Mouse (Mus musculus) skeletal muscle tissue, adult 2 months (tissue): ENCODE measurements around the gene D11Wsu47e.
"Not testable (repeated sequence)": the region's sequence is repeated elsewhere in the genome, so short reads cannot be mapped to it uniquely, and the experiment has no call there.

Experiments
- DNase-seq: peaks from one replicate; pipeline ENCODE4 v3.0.0-alpha.2; 2012; ENCODE audit warnings: low read depth, low spot score

D11Wsu47e gene

DNA sequence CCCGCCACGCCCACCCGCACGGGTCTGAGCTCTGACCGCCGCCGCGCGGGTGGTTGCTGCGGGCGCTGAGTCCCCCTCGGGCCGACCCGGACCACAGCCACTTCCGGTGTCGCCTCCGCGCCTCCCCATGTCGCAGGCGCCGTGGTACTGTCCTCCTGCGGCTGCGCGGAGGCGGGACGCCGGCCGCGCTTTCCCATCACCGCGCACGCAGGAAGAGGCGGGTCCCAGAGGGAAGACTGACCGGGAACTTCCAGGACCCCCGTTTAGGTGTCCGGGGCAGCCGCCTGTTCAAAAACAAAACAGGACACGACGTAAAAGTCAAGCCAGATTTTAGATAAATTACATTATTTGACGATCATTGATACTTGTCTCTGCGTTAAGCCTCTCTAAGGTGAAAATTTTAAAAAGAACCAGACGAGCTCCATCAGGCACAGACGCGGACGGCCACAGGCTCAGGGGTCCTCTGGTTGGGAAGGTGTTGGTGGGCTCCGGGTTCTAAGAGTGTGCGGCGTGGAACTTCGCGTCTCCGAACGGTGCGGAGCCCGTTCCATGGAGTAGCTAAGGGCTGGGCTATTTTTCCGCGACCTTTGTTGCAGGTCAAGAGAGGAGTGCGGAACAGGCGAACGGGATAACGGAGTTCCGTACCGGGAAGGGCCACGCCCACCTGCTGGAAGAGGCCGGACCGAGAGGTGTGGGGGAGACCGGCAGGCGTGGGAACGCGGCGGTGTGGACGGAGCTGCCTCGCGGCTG lies at the start of gene D11Wsu47e, which contains the start of gene Fam104a:
Gene D11Wsu47e, plus strand, starts transcription at position 456 of the 750 bp plus-strand sequence.
Gene Fam104a, minus strand, starts transcription at position 199 of the 750 bp plus-strand sequence.
- peak; percentile 96 for DNase-seq

DNA sequence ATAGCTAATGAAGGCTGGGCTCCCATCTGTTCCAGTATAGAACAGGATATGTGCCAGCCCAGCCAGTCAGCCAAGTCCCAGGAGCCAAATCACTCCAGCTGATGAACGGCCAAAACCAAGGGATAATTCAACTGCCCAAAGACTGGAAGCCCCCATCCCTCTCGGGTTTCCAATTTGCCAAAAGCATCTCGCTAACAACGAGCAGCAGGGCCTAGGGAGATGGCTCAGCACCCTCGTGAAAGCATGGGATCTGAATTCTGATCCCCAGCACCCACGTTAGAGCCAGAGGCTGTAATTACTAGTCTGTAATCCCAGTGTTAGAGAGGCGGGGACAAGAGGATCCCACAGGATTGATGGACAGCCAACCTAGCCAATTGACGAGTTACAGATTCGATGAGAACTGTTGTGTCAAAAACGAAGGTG lies 49.5 kb upstream of the D11Wsu47e start:
- no peak for DNase-seq

- no peak for DNase-seq
These were observed 45.5 kb upstream of the D11Wsu47e start for GRCm38 (mm10) chr11:113638680-113639079.

- no peak for DNase-seq
These were observed 39.0 kb upstream of the D11Wsu47e start for GRCm38 (mm10) chr11:113645181-113645580.

- peak; percentile 71 for DNase-seq
These were observed 36.1 kb upstream of the D11Wsu47e start for GRCm38 (mm10) chr11:113648152-113648551.

- DNase-seq, result no peak
These were observed 35.4 kb upstream of the D11Wsu47e start, which contains the start of gene Cog1 for GRCm38 (mm10) chr11:113648690-113649352. Cog1 (plus strand) TSS chr11:113649169.

DNA sequence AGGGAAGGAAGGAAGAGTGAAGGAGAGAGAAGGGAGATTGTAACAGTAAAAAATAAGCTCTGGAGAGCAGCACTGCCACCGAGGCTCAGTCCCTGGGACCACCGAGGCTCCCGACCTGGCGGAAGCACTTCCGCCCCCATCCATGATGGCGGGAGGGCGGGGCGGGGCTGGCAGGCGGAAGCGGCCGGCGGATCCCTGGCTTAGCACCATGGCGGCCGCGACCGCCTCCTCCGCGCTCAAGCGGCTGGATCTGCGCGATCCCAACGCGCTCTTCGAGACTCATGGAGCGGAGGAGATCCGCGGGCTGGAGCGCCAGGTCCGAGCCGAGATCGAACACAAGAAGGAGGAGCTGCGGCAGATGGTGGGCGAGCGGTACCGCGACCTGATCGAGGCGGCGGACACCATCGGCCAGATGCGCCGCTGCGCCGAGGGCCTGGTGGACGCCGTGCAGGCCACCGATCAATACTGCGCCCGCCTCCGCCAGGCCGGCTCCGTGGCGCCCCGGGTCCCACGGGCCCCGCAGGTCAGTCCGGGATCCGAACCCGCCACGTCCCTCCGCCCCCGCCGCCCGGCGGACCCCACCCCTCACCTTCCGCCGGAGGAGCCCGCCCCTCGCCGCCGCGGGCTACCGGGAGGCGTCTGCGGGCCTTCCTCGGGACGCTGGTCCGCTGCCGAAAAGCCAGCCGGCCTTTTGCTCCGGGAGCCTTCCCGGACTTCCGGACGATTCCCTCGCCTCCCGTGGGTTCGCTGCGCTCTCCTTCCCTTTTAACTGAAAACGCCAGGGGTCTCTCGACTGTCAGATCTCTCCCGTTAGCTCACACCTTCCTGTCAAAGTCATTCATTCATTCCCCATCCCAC lies 34.6 kb upstream of the D11Wsu47e start, which contains the start of gene Slc39a11:
Gene Slc39a11, minus strand, starts transcription at position 727 of the 858 bp plus-strand sequence.
- peak; percentile 45 for DNase-seq

DNA sequence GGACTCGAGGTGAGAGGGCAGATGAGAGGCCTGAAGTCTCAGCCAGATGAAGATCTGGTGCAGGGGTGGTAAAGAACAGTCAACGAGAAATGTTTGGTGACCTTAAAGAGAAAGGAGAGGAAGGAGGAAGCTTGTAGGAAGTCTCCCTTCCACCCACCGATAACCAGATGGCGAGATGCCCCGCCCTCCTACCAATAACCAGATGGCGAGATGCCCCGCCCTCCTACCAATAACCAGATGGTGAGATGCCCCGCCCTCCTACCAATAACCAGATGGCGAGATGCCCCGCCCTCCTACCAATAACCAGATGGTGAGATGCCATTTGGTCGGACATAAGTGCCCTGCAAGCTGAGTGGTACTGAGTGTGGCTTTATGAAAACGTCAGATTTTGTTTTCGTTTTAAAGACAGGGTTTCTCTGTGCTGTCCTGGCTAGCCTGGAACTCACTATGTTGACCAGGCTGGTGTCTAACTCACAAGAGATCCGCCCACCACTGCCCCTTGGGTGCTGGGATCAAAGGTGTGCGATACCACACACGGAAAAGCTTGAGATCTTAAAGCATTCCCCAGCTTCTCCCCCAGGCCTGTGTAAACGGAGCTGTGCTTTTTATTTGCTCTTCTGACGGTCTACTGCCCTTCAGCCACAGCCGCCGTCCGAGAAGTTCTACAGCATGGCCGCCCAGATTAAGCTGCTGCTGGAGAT lies 32.9 kb upstream of the D11Wsu47e start:
- no peak for DNase-seq

DNA sequence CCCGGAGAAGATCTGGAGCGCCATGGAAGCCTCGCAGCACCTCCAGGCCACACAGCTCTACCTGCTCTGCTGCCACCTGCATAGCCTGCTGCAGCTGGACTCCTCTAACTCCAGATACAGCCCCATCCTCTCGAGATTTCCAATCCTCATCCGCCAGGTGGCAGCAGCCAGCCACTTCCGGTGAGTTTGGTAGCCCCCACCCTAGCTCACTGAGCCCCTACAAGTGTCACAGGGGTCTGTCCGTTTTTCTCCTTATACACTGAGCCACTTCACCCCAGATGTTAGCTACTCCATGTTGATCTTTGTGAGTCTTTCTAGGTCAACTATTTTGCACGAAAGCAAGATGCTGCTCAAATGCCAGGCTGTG lies 32.3 kb upstream of the D11Wsu47e start:
- DNase-seq, result no peak

DNA sequence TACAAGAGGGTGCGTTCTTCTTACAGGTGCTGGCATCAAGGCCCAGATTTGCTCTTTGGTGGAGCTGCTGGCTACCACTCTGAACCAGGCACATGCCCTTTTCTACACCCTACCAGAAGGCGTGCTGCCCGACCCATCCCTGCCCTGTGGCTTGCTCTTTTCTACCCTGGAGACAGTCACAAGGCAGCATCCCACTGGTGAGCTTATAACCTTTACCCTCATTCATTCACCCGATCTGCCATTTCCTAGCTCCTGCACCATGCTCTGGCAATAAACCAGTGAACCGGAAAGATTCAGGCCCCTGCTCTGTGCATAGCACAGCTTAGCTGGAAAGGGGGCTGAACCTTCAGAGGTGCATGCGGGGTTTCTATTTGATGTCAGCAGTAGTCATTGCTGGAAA lies 31.7 kb upstream of the D11Wsu47e start:
- no peak for DNase-seq

GRCm38 (mm10) chr11:113654105-113654504 lies 30.1 kb upstream of the D11Wsu47e start:
- DNase-seq, result no peak

GRCm38 (mm10) chr11:113654561-113655270 lies 29.5 kb upstream of the D11Wsu47e start:
- no peak for DNase-seq

DNA sequence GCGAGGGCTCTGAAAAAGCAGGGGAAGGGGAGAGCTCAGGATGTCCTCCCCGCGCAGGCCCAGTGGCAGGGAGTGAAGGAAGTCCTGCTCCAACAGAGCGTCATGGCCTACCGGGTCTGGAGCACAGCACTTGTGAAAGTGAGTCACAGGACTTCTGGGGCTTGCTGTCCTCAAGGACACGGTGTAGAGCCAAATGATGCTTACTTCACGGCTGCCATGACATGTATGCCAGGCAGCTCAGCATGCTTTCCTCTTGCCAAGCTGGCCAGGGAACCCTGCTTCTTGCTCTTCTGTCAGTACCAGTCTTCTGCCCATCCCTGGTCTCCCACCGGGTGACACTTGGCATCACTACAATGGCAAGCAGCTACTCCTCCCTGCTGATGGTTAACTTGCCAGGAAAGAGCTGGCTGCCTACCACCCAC lies 27.7 kb upstream of the D11Wsu47e start:
- no peak for DNase-seq

DNA sequence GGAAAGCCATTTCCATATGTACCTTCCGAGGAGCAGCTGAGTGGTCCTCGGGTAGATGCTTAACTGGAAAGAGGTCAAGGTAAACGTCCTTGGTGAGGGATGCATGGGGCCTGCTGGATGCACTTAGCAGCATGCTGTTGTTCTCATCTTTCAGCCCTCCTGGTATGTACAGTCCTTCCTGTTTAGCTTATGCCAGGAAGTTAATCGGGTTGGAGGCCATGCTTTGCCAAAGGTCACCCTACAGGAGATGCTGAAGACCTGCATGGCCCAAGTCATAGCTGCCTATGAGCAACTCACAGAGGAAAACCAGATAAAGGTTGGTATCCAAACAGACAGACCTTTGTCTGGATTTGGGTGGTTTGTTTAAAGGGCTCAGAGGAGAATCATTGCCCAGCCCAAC lies 27.0 kb upstream of the D11Wsu47e start:
- no peak for DNase-seq

DNA sequence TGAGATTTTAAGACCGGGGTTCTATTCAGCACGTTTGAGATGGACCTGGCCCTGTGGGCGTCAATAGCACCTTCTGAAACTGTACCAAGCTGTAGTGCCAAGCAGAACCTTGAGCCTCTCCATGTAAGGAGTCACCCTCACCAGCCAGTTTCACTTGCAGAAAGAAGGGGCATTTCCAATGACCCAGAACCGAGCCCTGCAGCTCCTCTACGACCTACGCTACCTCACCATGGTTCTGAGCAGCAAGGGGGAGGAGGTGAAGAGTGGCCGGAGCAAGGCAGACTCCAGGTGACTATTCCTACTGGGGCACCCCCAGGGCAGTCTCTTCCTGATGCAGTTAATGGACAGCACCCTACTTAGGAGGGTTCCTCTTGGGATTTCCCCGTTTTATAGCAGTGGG lies 25.9 kb upstream of the D11Wsu47e start:
- no peak for DNase-seq

DNA sequence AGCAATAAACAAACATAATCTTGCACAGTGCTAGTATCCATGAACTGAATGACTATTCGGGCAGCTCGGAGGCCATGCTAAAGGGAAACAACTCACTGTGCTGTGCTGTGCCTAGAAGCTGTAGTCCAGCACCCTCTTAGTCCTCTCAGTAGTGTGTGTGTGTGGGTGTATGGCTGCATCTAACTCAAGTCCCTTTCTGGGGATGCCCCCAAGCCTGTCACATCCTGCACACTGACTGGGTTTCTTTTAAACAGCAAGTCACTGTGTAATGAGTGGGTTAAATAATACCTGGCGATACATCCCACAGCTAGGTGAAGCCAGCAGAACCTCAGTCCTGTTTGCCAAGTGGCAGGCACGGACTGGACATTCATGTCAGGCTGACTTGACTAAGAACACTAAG lies 25.4 kb upstream of the D11Wsu47e start:
- no peak for DNase-seq

DNA sequence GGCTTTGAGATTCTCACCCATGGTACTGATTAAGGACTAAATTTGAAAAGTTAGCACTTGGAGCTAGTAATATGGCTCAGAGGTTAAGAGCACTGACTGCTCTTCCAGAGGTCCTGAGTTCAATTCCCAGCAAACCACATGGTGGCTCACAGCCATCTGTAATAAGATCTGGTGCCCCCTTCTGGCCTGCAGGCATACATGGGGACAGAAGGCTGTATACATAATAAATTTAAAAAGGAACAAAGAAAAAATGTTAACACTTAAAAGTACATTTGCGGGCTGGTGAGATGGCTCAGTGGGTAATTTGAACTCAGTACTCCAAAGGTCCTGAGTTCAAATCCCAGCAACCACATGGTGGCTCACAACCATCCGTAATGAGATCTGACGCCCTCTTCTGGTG lies 24.0 kb upstream of the D11Wsu47e start:
- not testable (repeated sequence) for DNase-seq

DNA sequence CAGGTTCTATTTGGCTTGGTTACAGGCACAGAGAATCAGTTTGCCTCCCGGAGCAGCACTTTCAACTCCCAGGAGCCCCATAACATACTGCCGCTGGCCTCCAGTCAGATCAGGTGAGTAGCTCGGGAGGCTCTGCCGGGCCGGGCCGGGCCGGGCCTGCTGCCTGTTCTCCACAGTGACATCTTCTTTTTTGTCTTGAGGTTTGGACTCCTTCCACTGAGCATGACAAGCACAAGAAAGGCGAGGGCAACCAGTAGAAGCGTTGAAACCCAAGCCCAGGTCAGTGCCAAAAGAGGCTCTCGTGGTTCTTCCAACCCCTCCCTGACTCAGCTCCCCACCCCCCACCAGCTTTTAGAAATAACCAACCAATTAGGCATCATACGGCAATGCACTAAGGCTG lies 23.3 kb upstream of the D11Wsu47e start:
- no peak for DNase-seq

DNA sequence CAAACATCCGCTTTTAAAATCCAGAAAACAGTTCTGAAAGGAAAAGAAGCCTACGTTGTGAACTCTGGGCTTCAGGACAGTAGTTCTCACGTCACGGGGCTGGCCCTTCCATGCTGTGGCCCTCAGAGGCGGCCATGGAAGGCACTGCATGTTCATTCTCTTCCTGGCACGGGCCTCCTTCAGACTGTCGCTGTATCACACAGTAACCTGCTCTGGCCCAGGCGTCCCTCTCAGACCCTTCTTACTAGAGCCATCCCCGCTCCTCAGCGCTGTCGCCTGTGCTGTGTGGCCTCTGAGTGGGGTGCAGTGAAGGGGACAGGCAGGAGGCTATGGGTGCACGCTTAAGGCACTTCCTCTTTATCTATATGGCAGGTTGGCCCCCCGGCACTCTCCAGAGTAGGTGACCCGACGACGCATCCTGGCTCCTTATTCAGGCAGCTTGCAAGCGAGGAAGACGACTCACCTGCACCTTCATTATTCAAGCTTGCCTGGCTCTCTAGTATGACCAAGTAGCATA lies 22.3 kb upstream of the D11Wsu47e start:
- no peak for DNase-seq

DNA sequence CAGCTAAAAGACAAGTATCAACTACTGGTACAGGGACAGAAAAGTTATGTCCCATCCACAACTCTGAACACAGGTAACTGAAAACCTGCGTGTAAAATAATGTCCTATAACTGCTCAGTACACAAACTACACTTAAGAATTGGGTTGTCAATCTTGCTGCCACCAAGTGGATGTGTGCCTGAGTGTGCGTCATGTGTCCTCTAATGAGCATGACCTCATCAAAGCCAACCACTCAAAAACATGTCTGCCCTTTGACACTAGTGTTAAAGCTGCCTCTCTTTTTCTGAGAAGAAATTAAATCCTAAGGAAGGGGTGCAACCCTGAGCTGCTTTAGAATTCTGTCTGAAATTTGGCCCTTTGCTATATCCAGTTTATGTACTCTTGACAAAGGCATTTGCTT lies 19.9 kb upstream of the D11Wsu47e start:
- no peak for DNase-seq
